ENCODE assay signal across 24 mouse cellular contexts in the genomic region with DNA sequence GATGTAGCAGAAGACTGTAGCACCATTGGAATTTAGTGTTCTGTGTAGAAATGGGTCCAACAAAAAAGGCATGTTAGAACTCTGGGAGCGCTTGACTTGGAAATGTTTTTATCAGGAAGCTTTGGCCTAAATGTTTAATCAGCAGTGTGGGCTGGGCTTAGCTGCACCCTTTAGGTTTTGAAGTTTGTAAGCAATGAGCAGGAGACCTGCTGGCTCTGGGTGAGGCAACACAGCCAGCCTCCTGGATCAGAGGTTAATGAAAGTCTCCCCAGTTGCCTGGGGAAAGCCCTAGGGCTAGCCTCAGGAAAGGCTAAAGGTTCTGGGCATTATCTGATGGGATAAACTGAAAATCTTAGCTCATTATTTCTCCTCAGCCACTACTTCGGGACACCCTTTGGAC. TPM values are rescaled to one million over a fixed set of nuclear protein-coding genes. Genes with fewer than 3 reads are reported as not detected.
DNase-seq lines count a peak whose midpoint lies in the region; ATAC-seq and TF ChIP-seq lines count a peak whose summit lies in the region.
"Had no signal": no experiment of that assay in that cellular context is flagged by ENCODE, and none has a peak within 500 bp of the region (broad histone marks: within the 10 kb centered on the region; RNA-seq: fewer than 3 reads in every experiment).

No protein-coding gene starts in this region.

- H3K27me3 ChIP-seq in midbrain, embryonic 12.5 days: no peaks in the 10 kb centered on the region; the same call in 1 of the 2 replicates
- no peaks in the 10 kb centered on the region for H3K27me3 ChIP-seq in midbrain, embryonic 15.5 days (replicated peaks)
- no peaks in the 10 kb centered on the region for H3K27me3 ChIP-seq in stomach, postnatal 0 days (ENCODE audit: control insufficient read depth, insufficient read depth, low read length)
- H3K27me3 ChIP-seq in intestine, embryonic 16.5 days (replicated peaks; ENCODE audit: control insufficient read depth, insufficient read depth, low read length): no peaks in the 10 kb centered on the region
- H3K27me3 ChIP-seq: embryonic facial prominence, embryonic 13.5 days; heart, embryonic 12.5 days; hindbrain, embryonic 12.5 days had no signal

- peaks cover 14% of the 10 kb centered on the region for H3K4me1 ChIP-seq in midbrain, embryonic 12.5 days
- peaks cover 10% of the 10 kb centered on the region for H3K4me1 ChIP-seq in midbrain, embryonic 15.5 days
- peaks cover 2% of the 10 kb centered on the region; the same call in 1 of the 2 replicates for H3K4me1 ChIP-seq in embryonic fibroblast, embryonic 13.5 days (ENCODE audit: control insufficient read depth, insufficient read depth, low read length)
- no peaks in the 10 kb centered on the region; the same call in 1 of the 2 replicates for H3K4me1 ChIP-seq in stomach, postnatal 0 days (replicated peaks; ENCODE audit: control insufficient read depth, insufficient read depth)
- no peaks in the 10 kb centered on the region for H3K4me1 ChIP-seq in intestine, embryonic 16.5 days (ENCODE audit: control insufficient read depth, insufficient read depth, low read length)
- H3K4me1 ChIP-seq: embryonic facial prominence, embryonic 13.5 days; heart, embryonic 12.5 days had no signal

- no peaks in the 10 kb centered on the region for H3K9me3 ChIP-seq in midbrain, embryonic 12.5 days
- H3K9me3 ChIP-seq in midbrain, embryonic 15.5 days: no peaks in the 10 kb centered on the region
- H3K9me3 ChIP-seq in stomach, postnatal 0 days (ENCODE audit: control insufficient read depth, low read length): no peaks in the 10 kb centered on the region
- no peaks in the 10 kb centered on the region for H3K9me3 ChIP-seq in intestine, embryonic 16.5 days (ENCODE audit: control insufficient read depth, low read length)
- H3K9me3 ChIP-seq: embryonic facial prominence, embryonic 13.5 days; forebrain, embryonic 13.5 days; G1E; heart, embryonic 12.5 days; hindbrain, embryonic 12.5 days had no signal

- no peak overlapping the region for H3K4me3 ChIP-seq in midbrain, embryonic 12.5 days
- H3K4me3 ChIP-seq in midbrain, embryonic 15.5 days: no peak overlapping the region
- no peak overlapping the region for H3K4me3 ChIP-seq in embryonic fibroblast, embryonic 13.5 days (ENCODE audit: insufficient read depth, low read length)
- H3K4me3 ChIP-seq in stomach, postnatal 0 days (ENCODE audit: low read depth, low read length): no peak overlapping the region
- H3K4me3 ChIP-seq in intestine, embryonic 16.5 days (ENCODE audit: low read length): no peak overlapping the region
- H3K4me3 ChIP-seq: embryonic facial prominence, embryonic 13.5 days; forebrain, embryonic 13.5 days; heart, embryonic 12.5 days; hindbrain, embryonic 12.5 days had no signal

- peak overlapping the region; percentile 70; the same call in 1 of the 2 replicates for H3K27ac ChIP-seq in midbrain, embryonic 12.5 days (replicated peaks)
- no peak overlapping the region for H3K27ac ChIP-seq in midbrain, embryonic 15.5 days
- H3K27ac ChIP-seq in embryonic fibroblast, embryonic 13.5 days (ENCODE audit: insufficient read depth, low read length): peak overlapping the region; percentile 77; the same call in 1 of the 2 replicates
- H3K27ac ChIP-seq in stomach, postnatal 0 days (replicated peaks): peak overlapping the region; percentile 73
- H3K27ac ChIP-seq in intestine, embryonic 16.5 days (ENCODE audit: low read length): no peak overlapping the region
- H3K27ac ChIP-seq: embryonic facial prominence, embryonic 13.5 days; forebrain, embryonic 13.5 days; hindbrain, embryonic 12.5 days had no signal

- TF ChIP-seq POLR2A in embryonic fibroblast, embryonic 13.5 days (IDR thresholded peaks at IDR 0.05; ENCODE audit: low read depth, low read length): no peak

- ATAC-seq in midbrain, embryonic 12.5 days (ENCODE audit: low FRiP score, low read depth): no peak
- no peak for ATAC-seq in midbrain, embryonic 15.5 days (replicated peaks)
- ATAC-seq in stomach, postnatal 0 days (ENCODE audit: low FRiP score, low TSS enrichment): peak; percentile 93
- ATAC-seq in granulocyte monocyte progenitor cell, adult 5-6 weeks (replicated peaks; ENCODE audit: poor library complexity, severe bottlenecking): no peak
- ATAC-seq in intestine, embryonic 16.5 days: no peak
- ATAC-seq: CD4-positive, CD25-positive, alpha-beta regulatory T cell, adult 4 months; forebrain, embryonic 13.5 days; forebrain, postnatal 0 days had no signal

- TF ChIP-seq CTCF in embryonic fibroblast, embryonic 13.5 days (IDR thresholded peaks at IDR 0.05; ENCODE audit: borderline replicate concordance, insufficient read depth, low read length): no peak
- TF ChIP-seq CTCF in stomach, postnatal 0 days (IDR thresholded peaks at IDR 0.05; ENCODE audit: low read depth): no peak

- WGBS in midbrain, embryonic 12.5 days: 52% methylated on average over 2 of the region's 2 CpGs
- WGBS in midbrain, embryonic 15.5 days: 47% methylated on average over 2 of the region's 2 CpGs
- WGBS in stomach, postnatal 0 days: 34% methylated on average over 2 of the region's 2 CpGs
- 57% methylated on average over 2 of the region's 2 CpGs for WGBS in intestine, embryonic 16.5 days

- TF ChIP-seq EP300 in stomach, postnatal 0 days (optimal IDR thresholded peaks at IDR 0.05): no peak

- no peak overlapping the region for H3K4me2 ChIP-seq in midbrain, embryonic 12.5 days (replicated peaks)
- H3K4me2 ChIP-seq in midbrain, embryonic 15.5 days: no peak overlapping the region
- H3K4me2 ChIP-seq in stomach, postnatal 0 days (replicated peaks; ENCODE audit: low read depth): no peak overlapping the region
- no peak overlapping the region for H3K4me2 ChIP-seq in intestine, embryonic 16.5 days (ENCODE audit: low read depth, low read length)
- H3K4me2 ChIP-seq: embryonic facial prominence, embryonic 13.5 days; forebrain, embryonic 13.5 days; heart, embryonic 12.5 days; hindbrain, embryonic 12.5 days had no signal

- no peaks in the 10 kb centered on the region for H3K36me3 ChIP-seq in midbrain, embryonic 12.5 days
- no peaks in the 10 kb centered on the region for H3K36me3 ChIP-seq in midbrain, embryonic 15.5 days (replicated peaks)
- H3K36me3 ChIP-seq in stomach, postnatal 0 days (ENCODE audit: control insufficient read depth, insufficient read depth, low read length): no peaks in the 10 kb centered on the region
- H3K36me3 ChIP-seq in intestine, embryonic 16.5 days (ENCODE audit: control insufficient read depth, insufficient read depth, low read length): no peaks in the 10 kb centered on the region
- H3K36me3 ChIP-seq: embryonic facial prominence, embryonic 13.5 days; G1E; heart, embryonic 12.5 days; hindbrain, embryonic 12.5 days had no signal

- H3K9ac ChIP-seq in midbrain, embryonic 12.5 days (replicated peaks): no peak overlapping the region
- no peak overlapping the region for H3K9ac ChIP-seq in midbrain, embryonic 15.5 days
- H3K9ac ChIP-seq in stomach, postnatal 0 days (ENCODE audit: low read length): no peak overlapping the region
- no peak overlapping the region for H3K9ac ChIP-seq in intestine, embryonic 16.5 days (ENCODE audit: low read depth, low read length)
- H3K9ac ChIP-seq: embryonic facial prominence, embryonic 13.5 days; forebrain, embryonic 13.5 days; forebrain, postnatal 0 days; heart, embryonic 12.5 days; hindbrain, embryonic 12.5 days had no signal

- DNase-seq in retina, postnatal 1 day: peak; percentile 13
- DNase-seq in stomach, postnatal 0 days (ENCODE audit: low spot score): peak; percentile 64
- DNase-seq: adrenal gland, postnatal 10 days; B cell, adult 2 months; cerebellum, adult 11-12 months; cerebellum, adult 9-11 months; forebrain, postnatal 0 days; gastrocnemius, postnatal 14 days; heart, postnatal 4 days had no signal

RNA-seq across cellular contexts. Expression of a gene that starts 58.2 kb away (rescaled TPM):
- polyA plus RNA-seq in midbrain, embryonic 12.5 days (2016; fragmentation: Nextera tagmentation; extraction: Ambion mirVana): 44.4 and 47.6 TPM in 2 replicates
- 21.0 and 21.4 TPM in 2 replicates for polyA plus RNA-seq in midbrain, embryonic 15.5 days (2015; fragmentation: Nextera tagmentation; extraction: Ambion mirVana)
- not detected in 2 replicates for polyA plus RNA-seq in embryonic fibroblast, embryonic 13.5 days (2011; ENCODE audit: insufficient read length, low read depth, missing spikeins)
- polyA plus RNA-seq in stomach, postnatal 0 days (2015; fragmentation: Nextera tagmentation; extraction: Ambion mirVana): 0.61 and 0.68 TPM in 2 replicates
- not detected in 2 replicates for total RNA-seq in granulocyte monocyte progenitor cell, adult 5-6 weeks (2014; fragmentation: Nextera tagmentation)
- not detected in 2 replicates for total RNA-seq in granulocyte monocyte progenitor cell, adult 5-6 weeks (2017)
- polyA plus RNA-seq in intestine, embryonic 16.5 days (2015; fragmentation: Nextera tagmentation; extraction: Ambion mirVana): 2.9 and 3.2 TPM in 2 replicates
- total RNA-seq: gastrocnemius, adult 18-20 months; heart, adult 8-10 months; heart, postnatal 4 days had no signal
- polyA plus RNA-seq: CD4-positive, CD25-positive, alpha-beta regulatory T cell, adult 4 months; G1E; gonadal fat pad, adult 2 months; heart, embryonic 12.5 days; heart, embryonic 16.5 days had no signal

RNA-seq across cellular contexts. Expression of a gene that starts 58.2 kb away (rescaled TPM):
- polyA plus RNA-seq in midbrain, embryonic 12.5 days (2016; fragmentation: Nextera tagmentation; extraction: Ambion mirVana): 2.6 and 4.2 TPM in 2 replicates
- 0.80 and 1.1 TPM in 2 replicates for polyA plus RNA-seq in midbrain, embryonic 15.5 days (2015; fragmentation: Nextera tagmentation; extraction: Ambion mirVana)
- 0.99 and 2.2 TPM in 2 replicates for polyA plus RNA-seq in embryonic fibroblast, embryonic 13.5 days (2011; ENCODE audit: insufficient read length, low read depth, missing spikeins)
- polyA plus RNA-seq in stomach, postnatal 0 days (2015; fragmentation: Nextera tagmentation; extraction: Ambion mirVana): 0.67 and 1.2 TPM in 2 replicates
- 6.8 and 11.2 TPM in 2 replicates for total RNA-seq in granulocyte monocyte progenitor cell, adult 5-6 weeks (2014; fragmentation: Nextera tagmentation)
- total RNA-seq in granulocyte monocyte progenitor cell, adult 5-6 weeks (2017): 7.1 and 10.4 TPM in 2 replicates
- polyA plus RNA-seq in intestine, embryonic 16.5 days (2015; fragmentation: Nextera tagmentation; extraction: Ambion mirVana): 0.94 and 1.1 TPM in 2 replicates
- polyA plus RNA-seq: heart, embryonic 12.5 days had no signal

Comparison
In these comparisons a context has a peak if more than half of its experiments do, and no peak if none do; other contexts are left out.
1. H3K27ac ChIP-seq: peak in midbrain, embryonic 12.5 days (single experiment), embryonic fibroblast, embryonic 13.5 days (single experiment) and stomach, postnatal 0 days (single experiment); none in midbrain, embryonic 15.5 days (single experiment) and intestine, embryonic 16.5 days (single experiment).